Mouse (Mus musculus) bone marrow macrophage, adult 2 months (primary cell): ENCODE results near the gene Creg2.

Source experiments
- CTCF ChIP-seq: IDR thresholded peaks from 2 replicates; pipeline ENCODE4 v1.5.1; 2012; ENCODE audit warnings: low read depth, mild to moderate bottlenecking, low read length, moderate library complexity
- POLR2A ChIP-seq: IDR thresholded peaks from 2 replicates; pipeline ENCODE4 v1.6.1; 2012; ENCODE audit warnings: mild to moderate bottlenecking, low read depth, low read length, borderline replicate concordance

GRCm38 (mm10) chr1:39650435-39651240 is 636 bp downstream of the Creg2 start:
- peak; percentile 64 for TF ChIP-seq CTCF
- TF ChIP-seq POLR2A = no peak
